Mouse (Mus musculus) embryonic facial prominence, embryonic 13.5 days (tissue): ENCODE results near the gene Oxa1l. TPM values are rescaled to one million over a fixed set of nuclear protein-coding genes. Genes with fewer than 3 reads are reported as not detected.

ENCODE experiments used
- ATAC-seq: fragments of 200-750 bp; cut with Nextera tagmentation; 2 replicates; pipeline ENCODE4 v1.8.0; 2017; ENCODE audit warnings: low read depth; ENCODE audit not compliant: insufficient number of reproducible peaks, insufficient read depth, low FRiP score, low TSS enrichment
- H3K27ac ChIP-seq: fragments of 300-500 bp; sonication (generic); 2 replicates; pipeline ENCODE4 v1.5.1; 2015; ENCODE audit warnings: moderate library complexity, mild to moderate bottlenecking, inconsistent platforms
- H3K27me3 ChIP-seq: fragments of 300-500 bp; sonication (generic); 2 replicates; pipeline ENCODE4 v1.6.1; 2015; ENCODE audit warnings: mild to moderate bottlenecking, inconsistent platforms
- H3K36me3 ChIP-seq: fragments of 300-500 bp; sonication (generic); 2 replicates; pipeline ENCODE4 v1.6.1; 2015; ENCODE audit warnings: mild to moderate bottlenecking, inconsistent platforms
- H3K4me1 ChIP-seq: fragments of 300-500 bp; sonication (generic); 2 replicates; pipeline ENCODE4 v1.6.1; 2015; ENCODE audit warnings: inconsistent platforms
- H3K4me2 ChIP-seq: fragments of 300-500 bp; sonication (generic); 2 replicates; pipeline ENCODE4 v1.6.1; 2015; ENCODE audit warnings: moderate library complexity, mild to moderate bottlenecking, inconsistent platforms
- H3K4me3 ChIP-seq: fragments of 300-500 bp; sonication (generic); 2 replicates; pipeline ENCODE4 v1.5.1; 2015; ENCODE audit warnings: mild to moderate bottlenecking, inconsistent platforms
- H3K9ac ChIP-seq: fragments of 300-500 bp; sonication (generic); 2 replicates; pipeline ENCODE4 v1.6.1; 2015; ENCODE audit warnings: mild to moderate bottlenecking, inconsistent platforms
- H3K9me3 ChIP-seq: fragments of 300-500 bp; sonication (generic); 2 replicates; pipeline ENCODE4 v1.6.1; 2016; ENCODE audit warnings: inconsistent platforms
- WGBS: fragments of 180-500 bp; shearing (Covaris S2); methylation state at CpG from one replicate; pipeline ENCODE4 v1.1.7; 2015; ENCODE audit warnings: mixed read lengths; 5-methylcytosine and 5-hydroxymethylcytosine counted together
- polyA plus RNA-seq: library from polyadenylated mRNA; unstranded; fragments of >200 nt; fragmentation: Nextera tagmentation; extraction: Ambion mirVana; gene quantifications from 2 replicates; pipeline ENCODE4 v1.2.1, GENCODE M21; 2015

Gene Oxa1l
- polyA plus RNA-seq, 1 experiment from 2014 or later, result 49.4 TPM

- H3K9me3 ChIP-seq, result no peaks in the 10 kb centered on the region; the same call in 1 of the 2 replicates
- 0 out of 2 replicates have a peak, but pooled peaks have one; percentile 26 for ATAC-seq
- H3K27me3 ChIP-seq, result peaks cover 29% of the 10 kb centered on the region
- WGBS, result 6% methylated on average over 18 of the region's 18 CpGs
- peak overlapping the region; percentile 49; the same call in 1 of the 2 replicates for H3K9ac ChIP-seq
- H3K4me2 ChIP-seq, result peak overlapping the region; percentile 57
- no peaks in the 10 kb centered on the region for H3K36me3 ChIP-seq
- H3K4me1 ChIP-seq, result peaks cover 31% of the 10 kb centered on the region
- H3K4me3 ChIP-seq, result peak overlapping the region; percentile 25
- peak overlapping the region; percentile 48; the same call in 1 of the 2 replicates for H3K27ac ChIP-seq
Measured at GRCm38 (mm10) chr14:54413877-54414700, 53.5 kb downstream of the Oxa1l start.

GRCm38 (mm10) chr14:54415241-54416020 is 54.8 kb downstream of the Oxa1l start:
- no peak overlapping the region for H3K9ac ChIP-seq
- no peaks in the 10 kb centered on the region for H3K36me3 ChIP-seq
- no peak overlapping the region for H3K27ac ChIP-seq
- H3K4me3 ChIP-seq, result no peak overlapping the region
- H3K4me1 ChIP-seq, result peaks cover 31% of the 10 kb centered on the region
- H3K9me3 ChIP-seq, result no peaks in the 10 kb centered on the region; the same call in 1 of the 2 replicates
- WGBS, result 18% methylated on average over 13 of the region's 13 CpGs
- no peak overlapping the region for H3K4me2 ChIP-seq
- H3K27me3 ChIP-seq, result peaks cover 29% of the 10 kb centered on the region
- ATAC-seq, result no peak

- WGBS, result 26% methylated on average over 5 of the region's 5 CpGs
- H3K27ac ChIP-seq, result no peak overlapping the region
- peaks cover 29% of the 10 kb centered on the region for H3K27me3 ChIP-seq
- no peak overlapping the region for H3K4me3 ChIP-seq
- no peaks in the 10 kb centered on the region for H3K36me3 ChIP-seq
- no peak for ATAC-seq
- no peak overlapping the region for H3K9ac ChIP-seq
- peaks cover 31% of the 10 kb centered on the region for H3K4me1 ChIP-seq
- H3K4me2 ChIP-seq, result no peak overlapping the region
- no peaks in the 10 kb centered on the region; the same call in 1 of the 2 replicates for H3K9me3 ChIP-seq
Measured at GRCm38 (mm10) chr14:54416229-54416775, 55.7 kb downstream of the Oxa1l start.

GRCm38 (mm10) chr14:54416830-54417229 is 56.2 kb downstream of the Oxa1l start:
- H3K27ac ChIP-seq, result no peak overlapping the region
- H3K27me3 ChIP-seq, result peaks cover 29% of the 10 kb centered on the region
- WGBS, result 57% methylated on average over 4 of the region's 4 CpGs
- no peak for ATAC-seq
- no peaks in the 10 kb centered on the region for H3K36me3 ChIP-seq
- no peak overlapping the region; the same call in 1 of the 2 replicates for H3K4me2 ChIP-seq
- H3K4me3 ChIP-seq, result no peak overlapping the region
- no peaks in the 10 kb centered on the region; the same call in 1 of the 2 replicates for H3K9me3 ChIP-seq
- no peak overlapping the region for H3K9ac ChIP-seq
- peaks cover 31% of the 10 kb centered on the region for H3K4me1 ChIP-seq

GRCm38 (mm10) chr14:54417623-54418081 is 57.0 kb downstream of the Oxa1l start, which contains the start of gene Slc7a7:
Gene Slc7a7, minus strand, starts transcription at chr14:54417780.
- Histone ChIP-seq H3K4me2 (peak within 1 kb of the TSS; percentile 39), H3K9me3 (no peaks in the 10 kb centered on the region; the same call in 1 of the 2 replicates), H3K4me3 (peak within 1 kb of the TSS; percentile 20), H3K36me3 (no peaks in the 10 kb centered on the region), H3K4me1 (peaks cover 31% of the 10 kb centered on the region), H3K27me3 (peaks cover 29% of the 10 kb centered on the region), H3K9ac (peak within 1 kb of the TSS; percentile 40; the same call in 1 of the 2 replicates), H3K27ac (no peak within 1 kb of the TSS)
- WGBS, result 4% methylated on average over 19 of the region's 19 CpGs
- no peak for ATAC-seq

Other genes with a start within 250 kb of the Oxa1l start
- gene Dad1, start 106.7 kb upstream of the Oxa1l start, polyA plus RNA-seq, result 340 and 359 TPM in 2 replicates
- gene Abhd4, start 106.6 kb upstream of the Oxa1l start, polyA plus RNA-seq, result 50.5 TPM in 2 replicates
- gene Olfr49, start 75.9 kb upstream of the Oxa1l start, polyA plus RNA-seq, result not detected in 2 replicates
- 4.5 and 6.2 TPM in 2 replicates for gene Slc7a7, start 56.9 kb downstream of the Oxa1l start, polyA plus RNA-seq
- 203 and 286 TPM in 2 replicates for gene Mrpl52, start 66.1 kb downstream of the Oxa1l start, polyA plus RNA-seq
- gene Mmp14, start 70.8 kb downstream of the Oxa1l start, polyA plus RNA-seq, result 202 and 208 TPM in 2 replicates
- gene Lrp10, start 103.3 kb downstream of the Oxa1l start, polyA plus RNA-seq, result 29.7 and 33.1 TPM in 2 replicates
- 2.1 and 3.6 TPM in 2 replicates for gene Rem2, start 115.3 kb downstream of the Oxa1l start, polyA plus RNA-seq
- 84.6 and 86.6 TPM in 2 replicates for gene Prmt5, start 156.7 kb downstream of the Oxa1l start, polyA plus RNA-seq
- gene Haus4, start 193.8 kb downstream of the Oxa1l start, polyA plus RNA-seq, result 53.1 and 54.5 TPM in 2 replicates
- gene Ajuba, start 216.7 kb downstream of the Oxa1l start, polyA plus RNA-seq, result 55.6 and 63.3 TPM in 2 replicates
- gene 4931414P19Rik, start 245.2 kb downstream of the Oxa1l start, polyA plus RNA-seq, result 8.9 and 9.1 TPM in 2 replicates